Mouse (Mus musculus): ENCODE data around the gene Aspscr1. TPM values are rescaled to one million over a fixed set of nuclear protein-coding genes. Genes with fewer than 3 reads are reported as not detected.

The Aspscr1 gene
- polyA plus RNA-seq, 1 experiment from 2014 or later, result 141 TPM

GRCm38 (mm10) chr11:120731395-120731794 lies 58.6 kb downstream of the Aspscr1 start:
- H3K4me2 ChIP-seq, result no peak overlapping the region

DNA sequence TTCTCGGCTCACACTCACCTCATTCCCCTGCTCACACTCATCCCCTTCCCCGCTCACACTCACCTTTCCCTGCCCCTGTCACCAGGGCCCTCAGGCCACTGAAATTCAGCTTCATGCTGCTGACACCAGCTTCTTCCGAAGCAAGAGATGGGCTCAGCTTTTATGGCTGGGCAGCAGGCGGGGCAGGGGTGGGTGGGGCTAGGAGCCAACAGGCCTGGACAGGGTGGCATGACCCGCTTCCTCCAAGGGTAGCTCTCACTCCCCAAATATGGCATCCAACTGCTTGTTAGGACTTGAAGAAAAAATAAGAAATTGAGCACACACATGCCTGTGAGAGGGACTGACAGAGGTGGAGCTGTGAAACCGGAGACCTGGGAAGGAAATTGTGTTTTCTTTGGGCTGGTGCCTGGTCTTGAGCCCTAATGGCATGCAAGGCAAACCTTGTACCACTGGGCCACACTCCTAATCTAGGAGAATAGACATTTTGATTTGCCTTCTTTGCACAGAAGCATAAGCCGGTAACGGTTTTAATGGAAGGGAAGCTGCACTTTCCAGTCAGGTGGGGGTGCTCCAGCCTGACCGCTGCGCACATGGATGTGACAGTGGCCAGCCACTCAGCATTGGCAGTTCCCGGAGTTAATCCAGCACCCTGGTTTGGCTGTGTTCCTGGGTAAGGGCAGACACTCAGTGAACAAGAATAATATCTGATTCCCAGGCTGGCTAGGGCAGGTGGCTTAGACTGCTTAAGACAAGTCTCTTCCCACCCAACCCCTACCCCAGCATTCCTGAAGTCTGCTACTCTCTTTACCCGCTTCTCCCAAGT lies 59.3 kb downstream of the Aspscr1 start, which contains the start of gene Cbr2:
Cbr2 (minus strand) TSS at position 257 of the 823 bp plus-strand sequence.
- ATAC-seq (ENCODE audit: low read depth), result no peak
- WGBS, result 68% methylated on average over 12 of the region's 12 CpGs
- H3K27ac ChIP-seq (replicated peaks), result no peak within 1 kb of the TSS

More at GRCm38 (mm10) chr11:120731395-120731794, 58.6 kb downstream of the Aspscr1 start:
- Histone ChIP-seq H3K4me3 (no peak overlapping the region), H3K9ac (no peak overlapping the region), H3K4me1 (replicated peaks) (peaks cover 10% of the 10 kb centered on the region), H3K27ac (replicated peaks) (no peak overlapping the region), H3K9me3 (no peaks in the 10 kb centered on the region), H3K36me3 (no peaks in the 10 kb centered on the region), H3K27me3 (peaks cover 6% of the 10 kb centered on the region)
- no peak for ATAC-seq (ENCODE audit: low read depth)
- WGBS, result 100% methylated on average over 1 of the region's 1 CpGs

DNA sequence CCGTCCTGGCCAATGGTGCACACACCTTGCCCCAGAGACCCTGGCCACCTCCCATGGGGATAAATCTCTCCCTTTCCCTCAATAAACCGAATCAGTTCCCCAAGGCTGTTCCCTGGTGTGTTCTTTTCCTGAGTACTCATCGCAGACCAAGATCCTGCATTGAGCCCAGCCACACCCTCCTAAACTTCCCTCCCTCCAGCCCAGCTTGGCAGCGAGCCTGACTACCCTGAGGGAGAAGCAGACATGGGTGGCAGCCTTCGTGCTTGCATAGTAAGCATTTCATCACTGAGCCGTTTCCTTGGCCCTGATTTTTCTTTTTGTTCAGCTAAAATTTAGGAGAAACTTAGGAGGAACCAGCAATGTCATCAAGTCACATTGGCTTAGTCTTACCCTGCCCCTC lies 60.7 kb downstream of the Aspscr1 start:
- H3K4me1 ChIP-seq (replicated peaks), result 0 out of 2 replicates have a peak, but pooled peaks cover 4% of the 10 kb centered on the region
- H3K36me3 ChIP-seq, result no peaks in the 10 kb centered on the region
- no peak overlapping the region for H3K9ac ChIP-seq
- H3K27me3 ChIP-seq, result peaks cover 6% of the 10 kb centered on the region
- ATAC-seq (ENCODE audit: low read depth), result no peak
- 65% methylated on average over 6 of the region's 6 CpGs for WGBS
- no peaks in the 10 kb centered on the region for H3K9me3 ChIP-seq
- no peak overlapping the region for H3K27ac ChIP-seq (replicated peaks)
- H3K4me2 ChIP-seq, result no peak overlapping the region
- H3K4me3 ChIP-seq, result no peak overlapping the region

More for the DNA sequence above, 59.3 kb downstream of the Aspscr1 start, which contains the start of gene Cbr2:
- Histone ChIP-seq H3K4me3 (no peak within 1 kb of the TSS), H3K36me3 (no peaks in the 10 kb centered on the region), H3K9ac (no peak within 1 kb of the TSS), H3K4me2 (no peak within 1 kb of the TSS), H3K27me3 (peaks cover 6% of the 10 kb centered on the region), H3K9me3 (no peaks in the 10 kb centered on the region), H3K4me1 (replicated peaks) (0 out of 2 replicates have a peak, but pooled peaks cover 4% of the 10 kb centered on the region)

DNA sequence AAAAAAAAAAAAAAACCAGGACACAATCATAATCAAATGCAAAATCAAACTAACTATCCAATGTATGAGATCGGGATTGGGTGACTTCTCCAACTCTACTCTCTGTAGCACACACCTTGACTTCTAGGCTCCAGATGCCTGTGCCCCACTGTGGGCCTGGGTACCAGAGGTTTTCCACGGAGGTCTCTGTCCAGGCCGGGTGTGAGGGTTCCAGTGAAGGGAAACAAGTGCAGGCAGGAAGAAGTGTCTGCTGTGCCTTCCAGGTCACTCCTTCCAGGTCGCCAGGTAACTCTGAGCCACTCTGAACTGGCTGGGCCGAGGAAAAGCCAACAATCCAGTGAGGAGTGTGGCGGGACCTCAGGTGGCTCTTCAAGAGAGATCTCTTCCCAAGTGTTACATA lies 63.7 kb downstream of the Aspscr1 start:
- no peak overlapping the region for H3K27ac ChIP-seq (replicated peaks)
- no peak overlapping the region for H3K4me2 ChIP-seq
- no peaks in the 10 kb centered on the region for H3K9me3 ChIP-seq
- WGBS, result 73% methylated on average over 6 of the region's 6 CpGs
- H3K36me3 ChIP-seq, result no peaks in the 10 kb centered on the region
- H3K9ac ChIP-seq, result no peak overlapping the region
- no peak for ATAC-seq (ENCODE audit: low read depth)
- H3K4me1 ChIP-seq (replicated peaks), result no peaks in the 10 kb centered on the region
- H3K27me3 ChIP-seq, result no peaks in the 10 kb centered on the region; the same call in 1 of the 2 replicates
- no peak overlapping the region for H3K4me3 ChIP-seq

DNA sequence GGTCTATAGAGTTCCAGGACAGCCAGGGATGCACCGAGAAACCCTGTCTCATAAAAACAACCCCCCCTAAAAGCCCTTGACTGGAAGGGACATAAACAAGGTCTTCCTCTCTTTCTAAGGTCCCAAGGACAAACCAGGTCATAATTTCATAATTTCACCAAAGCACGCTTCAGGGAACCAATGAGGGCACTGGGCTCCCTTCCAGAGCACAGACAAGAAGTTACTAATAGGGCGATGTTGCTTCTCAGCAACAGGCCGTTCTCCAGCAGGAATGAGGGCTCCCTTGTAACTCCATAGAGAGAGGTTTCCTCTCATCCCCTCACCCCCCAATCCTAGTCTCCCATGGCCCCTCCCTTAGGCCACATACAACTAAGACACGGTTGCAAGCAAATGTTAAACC lies 68.2 kb downstream of the Aspscr1 start:
- H3K27me3 ChIP-seq, result no peaks in the 10 kb centered on the region
- H3K36me3 ChIP-seq, result no peaks in the 10 kb centered on the region
- H3K27ac ChIP-seq (replicated peaks), result no peak overlapping the region
- no peaks in the 10 kb centered on the region for H3K4me1 ChIP-seq (replicated peaks)
- no peak overlapping the region for H3K4me3 ChIP-seq
- H3K9me3 ChIP-seq, result no peaks in the 10 kb centered on the region
- no peak for ATAC-seq (ENCODE audit: low read depth)
- no peak overlapping the region for H3K4me2 ChIP-seq
- 90% methylated on average over 5 of the region's 5 CpGs for WGBS
- no peak overlapping the region for H3K9ac ChIP-seq

DNA sequence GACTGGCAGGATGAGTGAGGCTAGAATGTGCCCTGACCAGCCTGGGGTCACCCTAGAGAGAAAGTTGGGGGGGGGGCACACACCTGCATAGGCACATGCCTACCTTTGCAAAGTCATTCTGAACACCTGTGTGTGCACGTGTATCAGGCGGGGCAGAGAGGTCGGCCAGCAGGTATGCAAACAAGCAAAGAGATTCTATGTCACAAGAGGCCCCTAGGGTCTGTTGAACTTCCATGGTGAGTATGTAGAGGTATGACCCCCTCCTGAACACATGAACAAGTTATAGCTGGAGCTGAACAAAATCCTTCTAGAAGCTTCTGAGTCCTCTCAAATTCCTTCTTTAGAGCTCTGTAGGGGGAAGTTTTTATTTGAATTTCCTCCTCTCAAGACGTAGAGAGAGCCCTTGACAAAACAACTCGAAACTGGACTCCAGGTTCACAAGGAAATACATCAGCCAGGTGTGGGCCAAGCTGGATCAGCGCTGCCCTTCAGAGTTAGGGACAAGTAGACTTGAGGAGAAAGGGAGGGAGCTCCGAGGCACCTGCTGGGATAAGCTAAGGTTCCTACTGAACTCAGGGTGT lies 71.4 kb downstream of the Aspscr1 start:
- WGBS, result 77% methylated on average over 7 of the region's 7 CpGs
- Histone ChIP-seq H3K27me3 (no peaks in the 10 kb centered on the region), H3K4me3 (no peak overlapping the region), H3K9me3 (no peaks in the 10 kb centered on the region), H3K9ac (no peak overlapping the region), H3K36me3 (no peaks in the 10 kb centered on the region), H3K27ac (replicated peaks) (no peak overlapping the region), H3K4me1 (replicated peaks) (no peaks in the 10 kb centered on the region), H3K4me2 (no peak overlapping the region)
- no peak for ATAC-seq (ENCODE audit: low read depth)

GRCm38 (mm10) chr11:120747974-120748373 lies 75.2 kb downstream of the Aspscr1 start:
- no peak overlapping the region for H3K4me3 ChIP-seq
- 70% methylated on average over 4 of the region's 4 CpGs for WGBS
- no peaks in the 10 kb centered on the region for H3K36me3 ChIP-seq
- H3K9me3 ChIP-seq, result no peaks in the 10 kb centered on the region
- H3K4me1 ChIP-seq (replicated peaks), result no peaks in the 10 kb centered on the region
- H3K27me3 ChIP-seq, result no peaks in the 10 kb centered on the region
- ATAC-seq (ENCODE audit: low read depth), result no peak
- no peak overlapping the region for H3K9ac ChIP-seq
- no peak overlapping the region for H3K27ac ChIP-seq (replicated peaks)
- no peak overlapping the region for H3K4me2 ChIP-seq

DNA sequence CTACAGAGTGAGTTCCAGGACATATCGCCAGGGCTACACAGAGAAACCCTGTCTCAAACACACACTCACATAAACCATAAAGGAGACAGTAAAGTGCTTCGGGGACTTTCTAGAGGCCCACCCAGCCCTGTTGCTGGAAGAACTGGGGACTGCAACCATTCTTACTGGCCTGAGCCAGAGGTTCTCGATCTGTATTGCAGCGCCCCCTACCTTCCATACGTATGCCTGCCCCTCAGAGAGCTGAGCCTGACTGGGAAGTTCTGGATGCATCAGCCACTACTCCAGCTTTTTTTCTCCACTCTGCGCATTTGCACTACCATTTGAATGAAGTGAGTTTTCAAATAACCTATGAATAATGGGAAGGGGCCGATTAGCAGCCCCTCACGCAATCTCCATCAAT lies 76.7 kb downstream of the Aspscr1 start:
- Histone ChIP-seq H3K27me3 (no peaks in the 10 kb centered on the region), H3K27ac (replicated peaks) (no peak overlapping the region), H3K9ac (no peak overlapping the region), H3K4me1 (replicated peaks) (no peaks in the 10 kb centered on the region), H3K4me3 (no peak overlapping the region), H3K4me2 (no peak overlapping the region), H3K36me3 (no peaks in the 10 kb centered on the region), H3K9me3 (no peaks in the 10 kb centered on the region)
- WGBS, result 60% methylated on average over 8 of the region's 8 CpGs
- ATAC-seq (ENCODE audit: low read depth), result no peak

DNA sequence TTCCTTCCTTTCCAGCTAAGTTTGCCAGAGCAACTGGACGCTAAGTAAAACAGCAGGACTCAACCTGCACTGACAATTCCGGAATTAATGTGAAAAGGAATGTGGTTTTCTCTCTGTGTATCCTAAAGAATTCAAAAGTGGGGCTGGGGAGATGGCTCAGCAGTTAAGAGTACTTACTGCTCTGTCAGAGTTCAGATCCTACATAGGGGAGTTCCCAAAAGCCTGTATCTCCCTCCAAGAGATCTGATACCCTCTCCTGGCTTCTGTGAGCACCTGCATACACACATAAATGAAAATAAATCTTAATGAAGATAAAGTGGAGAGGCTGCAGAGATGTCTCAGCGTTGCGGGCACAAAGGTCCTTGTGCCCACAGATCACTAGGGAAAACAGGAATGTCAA lies 78.8 kb downstream of the Aspscr1 start:
- no peak for ATAC-seq (ENCODE audit: low read depth)
- Histone ChIP-seq H3K9ac (no peak overlapping the region), H3K4me2 (no peak overlapping the region), H3K27me3 (no peaks in the 10 kb centered on the region), H3K4me1 (replicated peaks) (no peaks in the 10 kb centered on the region), H3K4me3 (no peak overlapping the region), H3K27ac (replicated peaks) (no peak overlapping the region), H3K9me3 (no peaks in the 10 kb centered on the region), H3K36me3 (no peaks in the 10 kb centered on the region)
- 74% methylated on average over 4 of the region's 4 CpGs for WGBS

Small RNA genes lying within 50 kb of the gene (microRNA-seq; reads per million reads assigned to microRNA genes)
- 0.89 reads per million for gene Mir6936

Other genes with a start within 250 kb of the Aspscr1 start
- gene Nploc4, start 235.3 kb upstream of the Aspscr1 start, polyA plus RNA-seq (2015; fragmentation: Nextera tagmentation; extraction: Ambion mirVana), result 33.5 and 33.8 TPM in 2 replicates
- not detected in 2 replicates for gene Tspan10, start 230.3 kb upstream of the Aspscr1 start, polyA plus RNA-seq (2015; fragmentation: Nextera tagmentation; extraction: Ambion mirVana)
- 0.29 and 0.34 TPM in 2 replicates for gene Pde6g, start 219.5 kb upstream of the Aspscr1 start, polyA plus RNA-seq (2015; fragmentation: Nextera tagmentation; extraction: Ambion mirVana)
- gene Oxld1, start 214.9 kb upstream of the Aspscr1 start, polyA plus RNA-seq (2015; fragmentation: Nextera tagmentation; extraction: Ambion mirVana), result 8.5 and 10.4 TPM in 2 replicates
- gene Ccdc137, start 214.9 kb upstream of the Aspscr1 start, polyA plus RNA-seq (2015; fragmentation: Nextera tagmentation; extraction: Ambion mirVana), result 26.3 and 26.9 TPM in 2 replicates
- gene Arl16, start 205.4 kb upstream of the Aspscr1 start, polyA plus RNA-seq (2015; fragmentation: Nextera tagmentation; extraction: Ambion mirVana), result 64.8 and 70.8 TPM in 2 replicates
- gene Mrpl12, start 188.4 kb upstream of the Aspscr1 start, polyA plus RNA-seq (2015; fragmentation: Nextera tagmentation; extraction: Ambion mirVana), result 123 and 124 TPM in 2 replicates
- 29.3 and 31.1 TPM in 2 replicates for gene Slc25a10, start 181.1 kb upstream of the Aspscr1 start, polyA plus RNA-seq (2015; fragmentation: Nextera tagmentation; extraction: Ambion mirVana)
- gene Gcgr, start 142.3 kb upstream of the Aspscr1 start, polyA plus RNA-seq (2015; fragmentation: Nextera tagmentation; extraction: Ambion mirVana), result 0.20 and 0.28 TPM in 2 replicates
- 201 and 236 TPM in 2 replicates for gene Mcrip1, start 123.2 kb upstream of the Aspscr1 start, polyA plus RNA-seq (2015; fragmentation: Nextera tagmentation; extraction: Ambion mirVana)
- gene Ppp1r27, start 121.8 kb upstream of the Aspscr1 start, polyA plus RNA-seq (2015; fragmentation: Nextera tagmentation; extraction: Ambion mirVana), result not detected in 2 replicates
- gene P4hb, start 99.7 kb upstream of the Aspscr1 start, polyA plus RNA-seq (2015; fragmentation: Nextera tagmentation; extraction: Ambion mirVana), result 329 and 382 TPM in 2 replicates
- gene Arhgdia, start 91.3 kb upstream of the Aspscr1 start, polyA plus RNA-seq (2015; fragmentation: Nextera tagmentation; extraction: Ambion mirVana), result 529 and 543 TPM in 2 replicates
- gene Alyref, start 74.6 kb upstream of the Aspscr1 start, polyA plus RNA-seq (2015; fragmentation: Nextera tagmentation; extraction: Ambion mirVana), result 292 and 326 TPM in 2 replicates
- 175 and 192 TPM in 2 replicates for gene Anapc11, start 74.6 kb upstream of the Aspscr1 start, polyA plus RNA-seq (2015; fragmentation: Nextera tagmentation; extraction: Ambion mirVana)
- 0.81 TPM in 1 of 2 replicates, not detected in the other for gene Npb, start 64.5 kb upstream of the Aspscr1 start, polyA plus RNA-seq (2015; fragmentation: Nextera tagmentation; extraction: Ambion mirVana)
- gene Pcyt2, start 55.0 kb upstream of the Aspscr1 start, polyA plus RNA-seq (2015; fragmentation: Nextera tagmentation; extraction: Ambion mirVana), result 167 and 175 TPM in 2 replicates
- 52.0 and 55.2 TPM in 2 replicates for gene Sirt7, start 47.7 kb upstream of the Aspscr1 start, polyA plus RNA-seq (2015; fragmentation: Nextera tagmentation; extraction: Ambion mirVana)
- 35.5 and 36.0 TPM in 2 replicates for gene Mafg, start 39.4 kb upstream of the Aspscr1 start, polyA plus RNA-seq (2015; fragmentation: Nextera tagmentation; extraction: Ambion mirVana)
- gene Pycr1, start 29.2 kb upstream of the Aspscr1 start, polyA plus RNA-seq (2015; fragmentation: Nextera tagmentation; extraction: Ambion mirVana), result 24.7 and 24.8 TPM in 2 replicates
- 0.66 and 1.7 TPM in 2 replicates for gene Myadml2, start 24.8 kb upstream of the Aspscr1 start, polyA plus RNA-seq (2015; fragmentation: Nextera tagmentation; extraction: Ambion mirVana)
- 2.5 and 2.7 TPM in 2 replicates for gene Notum, start 11.8 kb upstream of the Aspscr1 start, polyA plus RNA-seq (2015; fragmentation: Nextera tagmentation; extraction: Ambion mirVana)
- 91.2 and 101 TPM in 2 replicates for gene Cenpx, start 40.8 kb downstream of the Aspscr1 start, polyA plus RNA-seq (2015; fragmentation: Nextera tagmentation; extraction: Ambion mirVana)
- 64.4 and 66.0 TPM in 2 replicates for gene Lrrc45, start 41.0 kb downstream of the Aspscr1 start, polyA plus RNA-seq (2015; fragmentation: Nextera tagmentation; extraction: Ambion mirVana)
- 235 and 267 TPM in 2 replicates for gene Rac3, start 48.5 kb downstream of the Aspscr1 start, polyA plus RNA-seq (2015; fragmentation: Nextera tagmentation; extraction: Ambion mirVana)
- gene Dcxr, start 54.3 kb downstream of the Aspscr1 start, polyA plus RNA-seq (2015; fragmentation: Nextera tagmentation; extraction: Ambion mirVana), result 10.6 and 13.0 TPM in 2 replicates
- gene Cbr2, start 59.1 kb downstream of the Aspscr1 start, polyA plus RNA-seq (2015; fragmentation: Nextera tagmentation; extraction: Ambion mirVana), result 0.99 and 1.2 TPM in 2 replicates
- 2.4 and 2.5 TPM in 2 replicates for gene Hmga1b, start 89.8 kb downstream of the Aspscr1 start, polyA plus RNA-seq (2015; fragmentation: Nextera tagmentation; extraction: Ambion mirVana)
- 89.7 and 105 TPM in 2 replicates for gene Rfng, start 111.2 kb downstream of the Aspscr1 start, polyA plus RNA-seq (2015; fragmentation: Nextera tagmentation; extraction: Ambion mirVana)
- gene Gps1, start 111.3 kb downstream of the Aspscr1 start, polyA plus RNA-seq (2015; fragmentation: Nextera tagmentation; extraction: Ambion mirVana), result 243 and 255 TPM in 2 replicates
- 39.8 and 49.0 TPM in 2 replicates for gene Dus1l, start 123.4 kb downstream of the Aspscr1 start, polyA plus RNA-seq (2015; fragmentation: Nextera tagmentation; extraction: Ambion mirVana)
- 63.8 and 67.4 TPM in 2 replicates for gene Fasn, start 151.6 kb downstream of the Aspscr1 start, polyA plus RNA-seq (2015; fragmentation: Nextera tagmentation; extraction: Ambion mirVana)

Data from neural tube, embryonic 13.5 days (tissue).